Mouse (Mus musculus) retina, adult 2 months (tissue): ENCODE measurements around the gene Rnf8.

Experiments used
- DNase-seq: peaks from one replicate; pipeline ENCODE4 v3.0.0-alpha.2; 2012; ENCODE audit warnings: low read depth, low spot score

Gene Rnf8

GRCm38 (mm10) chr17:29680174-29680573 lies 65.6 kb downstream of the Rnf8 start:
- DNase-seq: no peak

DNA sequence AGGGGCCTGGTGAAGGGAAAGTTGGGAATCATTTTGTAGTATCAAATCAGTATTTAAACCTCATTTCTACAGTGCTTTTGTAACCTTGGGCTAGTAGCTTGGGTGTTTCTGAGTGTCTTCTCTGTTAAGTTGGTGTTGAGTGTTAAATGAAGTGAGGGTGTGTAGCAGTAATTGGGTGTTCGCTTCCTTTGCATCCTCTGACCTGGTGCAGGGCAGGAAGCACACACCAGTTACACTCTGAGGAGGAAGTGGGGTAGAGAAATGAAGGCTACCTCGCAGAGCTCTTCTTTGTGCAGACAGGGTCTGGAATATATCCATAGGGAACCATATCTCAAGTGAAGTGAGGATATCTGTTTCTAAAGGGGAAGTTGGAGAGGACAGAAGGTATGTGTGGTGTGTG lies 66.3 kb downstream of the Rnf8 start:
- no peak for DNase-seq

- no peak for DNase-seq
Measured at GRCm38 (mm10) chr17:29681669-29682068, 67.1 kb downstream of the Rnf8 start.

DNA sequence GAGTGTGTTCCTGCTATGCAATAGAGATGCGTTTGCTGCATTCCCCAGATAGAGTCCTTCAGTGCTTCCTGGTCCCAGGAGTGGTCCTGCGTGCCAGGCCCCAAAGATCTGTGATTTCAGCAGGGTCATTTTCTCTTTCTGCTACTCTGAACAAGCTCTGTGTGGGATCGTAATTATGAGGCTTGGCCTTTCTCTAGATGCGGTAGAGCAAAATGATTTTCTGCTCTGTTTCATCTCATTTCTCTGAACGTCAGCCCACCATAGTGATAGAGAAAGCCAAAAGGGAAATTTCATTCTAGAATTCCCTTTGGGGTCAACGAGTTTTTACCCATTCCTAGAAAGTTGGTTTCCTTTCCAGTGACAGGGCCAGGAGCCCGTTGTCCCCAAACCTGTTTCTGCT lies 67.7 kb downstream of the Rnf8 start:
- DNase-seq: no peak

DNA sequence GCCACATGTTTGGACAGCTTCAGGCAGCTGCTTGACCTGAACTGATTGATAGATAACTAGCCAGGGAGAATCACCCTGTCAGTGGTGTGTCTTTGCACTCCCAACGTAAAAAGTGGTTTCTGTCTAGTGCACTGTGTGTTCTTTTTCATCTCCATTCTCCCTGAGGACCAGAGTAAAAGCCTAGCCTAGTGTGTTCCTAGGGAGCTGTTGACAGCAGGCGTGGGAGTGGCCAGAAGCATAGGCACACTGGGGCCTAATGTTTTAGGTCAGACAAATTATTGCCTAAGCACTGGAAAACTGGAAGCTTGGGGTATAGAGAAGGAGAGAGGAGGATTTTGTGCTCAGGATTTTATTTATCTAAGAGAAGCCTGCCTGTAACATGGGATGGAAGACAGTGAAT lies 68.5 kb downstream of the Rnf8 start:
- no peak for DNase-seq

DNA sequence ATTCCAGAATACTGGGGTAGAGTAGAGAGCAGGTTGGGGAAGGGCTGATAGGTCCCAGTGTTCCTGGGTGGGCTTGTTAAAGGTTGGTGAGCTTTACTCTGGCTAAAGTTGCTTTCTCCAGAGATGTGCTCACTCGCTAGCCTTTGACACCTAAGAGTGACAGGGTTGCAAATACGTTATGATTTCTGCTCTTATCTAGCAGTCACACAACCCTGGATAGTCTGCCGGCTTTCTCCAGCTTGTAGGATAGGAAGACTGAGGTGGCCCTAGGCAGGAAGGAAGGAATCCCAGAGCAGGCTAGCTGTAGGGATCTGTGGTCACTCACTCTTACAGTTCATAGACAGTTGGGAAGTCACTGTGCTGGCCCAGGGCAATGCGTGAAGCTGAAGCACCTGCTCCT lies 69.7 kb downstream of the Rnf8 start:
- DNase-seq: no peak

DNA sequence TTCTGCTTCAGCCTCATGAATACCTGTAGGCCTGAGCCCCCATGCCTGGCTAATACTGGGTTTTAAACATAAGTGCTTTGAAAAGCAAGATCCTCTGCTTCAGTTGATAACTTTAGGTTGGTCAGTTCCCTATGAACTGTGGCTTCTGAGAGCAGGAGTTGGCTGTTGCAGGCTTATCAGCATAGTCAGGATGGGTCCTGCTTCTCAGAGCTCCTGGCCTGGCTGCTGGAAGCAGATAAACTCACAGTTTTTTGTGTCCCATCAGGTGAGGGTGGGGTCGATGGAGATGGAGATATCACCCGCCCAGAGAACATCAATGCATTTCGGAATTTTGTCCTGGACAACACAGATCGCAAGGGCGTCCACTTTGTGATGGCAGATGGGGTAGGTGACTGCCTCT lies 72.2 kb downstream of the Rnf8 start:
- DNase-seq: no peak

GRCm38 (mm10) chr17:29687373-29687772 lies 72.8 kb downstream of the Rnf8 start:
- no peak for DNase-seq

DNA sequence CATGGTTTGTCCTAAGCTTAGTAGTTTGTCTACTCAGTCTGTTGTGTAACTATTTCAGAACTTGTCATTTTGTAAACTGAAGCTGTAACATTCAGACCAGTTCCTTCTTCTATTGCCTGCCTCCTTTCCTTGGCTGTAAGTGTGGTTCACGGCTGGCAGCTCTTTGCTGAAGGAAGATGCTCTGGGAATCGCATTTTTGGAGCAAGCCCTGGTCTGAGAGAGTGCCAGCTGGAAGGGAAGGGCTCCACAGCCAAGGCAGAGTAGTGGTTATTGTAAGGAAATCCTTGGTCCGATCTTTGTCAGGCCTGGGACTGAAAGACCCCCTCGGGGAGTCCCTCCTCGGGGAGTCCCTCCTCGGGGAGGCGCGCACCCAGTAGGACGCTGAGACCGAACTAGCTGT lies 74.0 kb downstream of the Rnf8 start:
- DNase-seq: no peak

GRCm38 (mm10) chr17:29690257-29690656 lies 75.7 kb downstream of the Rnf8 start:
- DNase-seq: no peak

DNA sequence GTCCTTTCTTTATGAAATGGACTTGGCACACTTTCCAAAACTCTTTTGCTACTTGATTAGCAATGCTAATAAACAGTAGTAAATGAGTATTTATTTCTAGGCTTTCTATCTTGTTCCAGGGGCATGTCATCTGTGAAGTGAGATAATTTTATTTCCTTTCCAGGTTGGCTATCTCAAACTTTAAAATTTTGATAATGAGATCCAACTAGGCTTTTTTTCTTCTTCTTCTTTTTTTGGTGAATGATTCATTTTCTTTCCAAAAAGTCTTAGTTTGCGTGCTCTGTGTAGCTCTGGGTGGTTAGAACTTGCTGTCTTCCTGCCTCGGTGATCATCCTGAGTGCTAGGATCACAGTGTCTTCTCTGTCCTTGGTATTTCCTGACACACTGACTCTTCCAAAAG lies 78.2 kb downstream of the Rnf8 start:
- no peak for DNase-seq

- no peak for DNase-seq
Measured at GRCm38 (mm10) chr17:29693571-29693970, 79.0 kb downstream of the Rnf8 start.

DNA sequence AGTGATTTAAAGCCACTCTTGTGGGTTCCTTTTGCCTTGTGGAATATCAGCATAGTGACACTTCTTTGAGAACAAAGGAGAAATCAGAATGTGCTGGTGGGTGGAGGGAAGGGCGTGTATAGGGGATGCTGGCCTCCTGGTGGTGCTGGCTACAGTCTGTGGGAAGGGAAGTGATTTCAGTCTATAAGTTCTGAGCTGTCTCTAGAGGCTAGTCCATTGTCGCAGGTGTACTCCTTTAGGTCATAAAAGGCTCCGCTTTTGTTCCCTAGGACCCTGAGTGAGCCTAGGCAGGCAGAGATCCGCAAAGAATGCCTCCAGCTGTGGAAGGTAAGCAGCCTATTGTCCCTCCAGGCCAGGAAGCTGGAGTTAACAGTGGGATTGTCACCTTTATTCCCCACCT lies 79.9 kb downstream of the Rnf8 start:
- DNase-seq: no peak
